Mouse (Mus musculus) E14TG2a.4 (cell line): ENCODE results near the gene Cdt1.

ENCODE experiments used
- CTCF ChIP-seq: conservative IDR thresholded peaks from 2 replicates; pipeline ENCODE4 v1.5.1; 2014; ENCODE audit warnings: low read length
- NANOG ChIP-seq: IDR thresholded peaks from 2 replicates; pipeline ENCODE4 v1.6.1; 2014; ENCODE audit warnings: borderline replicate concordance, low read length, mixed read lengths

DNA sequence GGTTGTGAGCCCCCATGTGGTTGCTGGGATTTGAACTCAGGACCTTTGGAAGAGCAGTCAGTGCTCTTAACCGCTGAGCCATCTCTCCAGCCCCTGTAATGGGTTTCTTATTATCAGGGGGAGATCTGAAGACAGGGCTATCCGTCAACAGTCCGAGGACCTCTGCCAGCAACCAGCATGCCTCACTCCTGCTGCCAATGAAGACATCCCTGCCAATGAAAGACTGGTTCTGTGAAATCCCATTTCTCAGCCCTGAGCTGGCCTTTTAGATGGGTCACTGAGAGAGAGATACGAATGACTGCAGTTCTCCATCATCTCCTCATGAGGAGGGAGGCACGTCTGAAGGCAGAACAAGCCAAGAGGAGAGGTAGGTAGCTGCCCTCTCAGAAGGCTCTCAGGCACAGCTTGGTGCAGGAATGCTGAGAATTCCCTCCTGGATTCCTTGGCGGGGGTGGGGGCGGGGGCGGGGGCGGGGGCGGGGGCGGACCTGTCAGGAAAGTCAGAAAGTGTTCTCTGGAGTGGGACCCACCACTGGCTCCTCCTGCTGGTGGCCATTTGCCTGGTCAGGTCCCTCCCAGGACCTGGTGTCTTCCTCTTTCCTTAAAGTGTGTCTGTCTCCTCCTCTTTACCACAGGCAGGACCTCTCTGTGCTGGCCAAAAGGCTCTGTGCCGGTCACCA lies 9.0 kb upstream of the Cdt1 start:
- no peak for TF ChIP-seq NANOG
- TF ChIP-seq CTCF = no peak; the same call in 1 of the 2 replicates
